Mouse (Mus musculus): ENCODE measurements at regions not wholly inside any gene's neighbourhood (a gene's known extent, or its start where the extent isn't known, plus 50 kb on each side); places are given as distances from the start of the nearest gene placed in this dataset.

GRCm38 (mm10) chr12:59834809-59835208, 615.3 kb upstream of the Fbxo33 start:
- Histone ChIP-seq H3K36me3 (no peaks in the 10 kb centered on the region), H3K27me3 (no peaks in the 10 kb centered on the region), H3K9me3 (no peaks in the 10 kb centered on the region), H3K4me3 (no peak overlapping the region), H3K9ac (replicated peaks) (no peak overlapping the region), H3K4me2 (replicated peaks) (no peak overlapping the region), H3K27ac (replicated peaks) (no peak overlapping the region), H3K4me1 (no peaks in the 10 kb centered on the region)
- ATAC-seq (ENCODE audit: low FRiP score, low read depth), result 0 out of 2 replicates have a peak, but pooled peaks have one; percentile 52
- 74% methylated on average over 2 of the region's 2 CpGs for WGBS

- no peak overlapping the region for H3K9ac ChIP-seq (replicated peaks)
- no peaks in the 10 kb centered on the region for H3K27me3 ChIP-seq
- H3K36me3 ChIP-seq, result no peaks in the 10 kb centered on the region
- H3K4me1 ChIP-seq, result no peaks in the 10 kb centered on the region
- WGBS, result 81% methylated on average over 3 of the region's 3 CpGs
- H3K4me3 ChIP-seq, result no peak overlapping the region
- no peak overlapping the region for H3K4me2 ChIP-seq (replicated peaks)
- no peaks in the 10 kb centered on the region for H3K9me3 ChIP-seq
- no peak for ATAC-seq (ENCODE audit: low FRiP score, low read depth)
- no peak overlapping the region for H3K27ac ChIP-seq (replicated peaks)
These were observed 603.4 kb upstream of the Fbxo33 start for GRCm38 (mm10) chr12:59822918-59823317.

- Histone ChIP-seq H3K27me3 (no peaks in the 10 kb centered on the region), H3K4me2 (replicated peaks) (no peak overlapping the region), H3K4me3 (no peak overlapping the region), H3K4me1 (no peaks in the 10 kb centered on the region), H3K9me3 (no peaks in the 10 kb centered on the region), H3K27ac (replicated peaks) (no peak overlapping the region), H3K36me3 (no peaks in the 10 kb centered on the region), H3K9ac (replicated peaks) (no peak overlapping the region)
- no peak for ATAC-seq (ENCODE audit: low FRiP score, low read depth)
- WGBS, result 54% methylated on average over 2 of the region's 2 CpGs
These were observed 602.9 kb upstream of the Fbxo33 start for GRCm38 (mm10) chr12:59822435-59822834.

GRCm38 (mm10) chr12:59821698-59822097, 602.2 kb upstream of the Fbxo33 start:
- Histone ChIP-seq H3K9me3 (no peaks in the 10 kb centered on the region), H3K27ac (replicated peaks) (no peak overlapping the region), H3K4me1 (no peaks in the 10 kb centered on the region), H3K27me3 (no peaks in the 10 kb centered on the region), H3K4me2 (replicated peaks) (no peak overlapping the region), H3K9ac (replicated peaks) (no peak overlapping the region), H3K4me3 (no peak overlapping the region), H3K36me3 (no peaks in the 10 kb centered on the region)
- WGBS, result 82% methylated on average over 2 of the region's 2 CpGs
- no peak for ATAC-seq (ENCODE audit: low FRiP score, low read depth)

GRCm38 (mm10) chr12:59815965-59816364, 596.4 kb upstream of the Fbxo33 start:
- Histone ChIP-seq H3K4me1 (no peaks in the 10 kb centered on the region), H3K27ac (replicated peaks) (no peak overlapping the region), H3K4me2 (replicated peaks) (no peak overlapping the region), H3K36me3 (no peaks in the 10 kb centered on the region), H3K27me3 (no peaks in the 10 kb centered on the region), H3K9ac (replicated peaks) (no peak overlapping the region), H3K9me3 (no peaks in the 10 kb centered on the region), H3K4me3 (no peak overlapping the region)
- WGBS, result 74% methylated on average over 4 of the region's 4 CpGs
- ATAC-seq (ENCODE audit: low FRiP score, low read depth), result no peak

GRCm38 (mm10) chr12:59814356-59814755, 594.8 kb upstream of the Fbxo33 start:
- H3K9ac ChIP-seq (replicated peaks), result no peak overlapping the region
- ATAC-seq (ENCODE audit: low FRiP score, low read depth), result no peak
- WGBS, result 93% methylated on average over 13 of the region's 13 CpGs
- H3K36me3 ChIP-seq, result no peaks in the 10 kb centered on the region
- H3K4me1 ChIP-seq, result no peaks in the 10 kb centered on the region
- H3K4me2 ChIP-seq (replicated peaks), result no peak overlapping the region
- H3K27ac ChIP-seq (replicated peaks), result no peak overlapping the region
- H3K9me3 ChIP-seq, result no peaks in the 10 kb centered on the region
- no peaks in the 10 kb centered on the region for H3K27me3 ChIP-seq
- H3K4me3 ChIP-seq, result no peak overlapping the region

GRCm38 (mm10) chr12:59809224-59809623, 589.7 kb upstream of the Fbxo33 start:
- H3K4me3 ChIP-seq, result no peak overlapping the region
- no peak for ATAC-seq (ENCODE audit: low FRiP score, low read depth)
- 29% methylated on average over 2 of the region's 2 CpGs for WGBS

GRCm38 (mm10) chr12:59798051-59798450, 578.5 kb upstream of the Fbxo33 start:
- H3K27ac ChIP-seq (replicated peaks), result no peak overlapping the region
- peak; percentile 52; the same call in 1 of the 2 replicates for ATAC-seq (ENCODE audit: low FRiP score, low read depth)
- no peaks in the 10 kb centered on the region for H3K36me3 ChIP-seq
- no peak overlapping the region for H3K9ac ChIP-seq (replicated peaks)
- H3K27me3 ChIP-seq, result no peaks in the 10 kb centered on the region
- no peaks in the 10 kb centered on the region for H3K4me1 ChIP-seq
- WGBS, result 54% methylated on average over 3 of the region's 3 CpGs
- H3K4me3 ChIP-seq, result no peak overlapping the region
- no peak overlapping the region for H3K4me2 ChIP-seq (replicated peaks)
- no peaks in the 10 kb centered on the region for H3K9me3 ChIP-seq

More at GRCm38 (mm10) chr12:59809224-59809623, 589.7 kb upstream of the Fbxo33 start:
- Histone ChIP-seq H3K4me1 (no peaks in the 10 kb centered on the region), H3K36me3 (no peaks in the 10 kb centered on the region), H3K4me2 (replicated peaks) (no peak overlapping the region), H3K27me3 (no peaks in the 10 kb centered on the region), H3K27ac (replicated peaks) (no peak overlapping the region), H3K9ac (replicated peaks) (no peak overlapping the region), H3K9me3 (no peaks in the 10 kb centered on the region)

GRCm38 (mm10) chr12:59791473-59791872, 571.9 kb upstream of the Fbxo33 start:
- Histone ChIP-seq H3K9me3 (no peaks in the 10 kb centered on the region), H3K4me3 (no peak overlapping the region), H3K4me2 (replicated peaks) (no peak overlapping the region), H3K36me3 (no peaks in the 10 kb centered on the region), H3K4me1 (no peaks in the 10 kb centered on the region), H3K27me3 (no peaks in the 10 kb centered on the region), H3K27ac (replicated peaks) (no peak overlapping the region), H3K9ac (replicated peaks) (no peak overlapping the region)
- WGBS, result 51% methylated on average over 4 of the region's 4 CpGs
- ATAC-seq (ENCODE audit: low FRiP score, low read depth), result no peak

GRCm38 (mm10) chr12:59786831-59787230, 567.3 kb upstream of the Fbxo33 start:
- peak; percentile 62; the same call in 1 of the 2 replicates for ATAC-seq (ENCODE audit: low FRiP score, low read depth)

GRCm38 (mm10) chr12:59770980-59771379, 551.5 kb upstream of the Fbxo33 start:
- H3K9ac ChIP-seq (replicated peaks), result no peak overlapping the region
- H3K4me2 ChIP-seq (replicated peaks), result no peak overlapping the region
- no peaks in the 10 kb centered on the region for H3K27me3 ChIP-seq
- H3K9me3 ChIP-seq, result no peaks in the 10 kb centered on the region
- 82% methylated on average over 1 of the region's 1 CpGs for WGBS
- H3K4me3 ChIP-seq, result no peak overlapping the region
- H3K4me1 ChIP-seq, result no peaks in the 10 kb centered on the region
- no peak overlapping the region for H3K27ac ChIP-seq (replicated peaks)
- 0 out of 2 replicates have a peak, but pooled peaks have one; percentile 23 for ATAC-seq (ENCODE audit: low FRiP score, low read depth)
- H3K36me3 ChIP-seq, result no peaks in the 10 kb centered on the region

More at GRCm38 (mm10) chr12:59786831-59787230, 567.3 kb upstream of the Fbxo33 start:
- H3K9me3 ChIP-seq, result no peaks in the 10 kb centered on the region
- H3K9ac ChIP-seq (replicated peaks), result no peak overlapping the region
- no peak overlapping the region for H3K4me2 ChIP-seq (replicated peaks)
- no peaks in the 10 kb centered on the region for H3K4me1 ChIP-seq
- H3K4me3 ChIP-seq, result no peak overlapping the region
- no peaks in the 10 kb centered on the region for H3K36me3 ChIP-seq
- 50% methylated on average over 4 of the region's 4 CpGs for WGBS
- H3K27ac ChIP-seq (replicated peaks), result 0 out of 2 replicates have a peak overlapping the region, but pooled peaks have one; percentile 15
- no peaks in the 10 kb centered on the region for H3K27me3 ChIP-seq

GRCm38 (mm10) chr12:59762260-59762659, 542.7 kb upstream of the Fbxo33 start:
- ATAC-seq (ENCODE audit: low FRiP score, low read depth), result no peak
- Histone ChIP-seq H3K27ac (replicated peaks) (no peak overlapping the region), H3K4me1 (no peaks in the 10 kb centered on the region), H3K4me2 (replicated peaks) (no peak overlapping the region), H3K36me3 (no peaks in the 10 kb centered on the region), H3K27me3 (no peaks in the 10 kb centered on the region), H3K4me3 (no peak overlapping the region), H3K9ac (replicated peaks) (no peak overlapping the region), H3K9me3 (no peaks in the 10 kb centered on the region)
- 84% methylated on average over 1 of the region's 1 CpGs for WGBS

GRCm38 (mm10) chr12:59744768-59745167, 525.2 kb upstream of the Fbxo33 start:
- no peak for ATAC-seq (ENCODE audit: low FRiP score, low read depth)
- Histone ChIP-seq H3K9ac (replicated peaks) (no peak overlapping the region), H3K4me2 (replicated peaks) (no peak overlapping the region), H3K4me3 (no peak overlapping the region), H3K9me3 (no peaks in the 10 kb centered on the region), H3K36me3 (no peaks in the 10 kb centered on the region), H3K27ac (replicated peaks) (no peak overlapping the region), H3K27me3 (no peaks in the 10 kb centered on the region), H3K4me1 (no peaks in the 10 kb centered on the region)
- WGBS, result 85% methylated on average over 2 of the region's 2 CpGs
